Mouse (Mus musculus) MEL (cell line): ENCODE measurements around the gene Zpld1. TPM values are rescaled to one million over a fixed set of nuclear protein-coding genes. Genes with fewer than 3 reads are reported as not detected.

ENCODE experiments used
- DNase-seq: peaks from one replicate; pipeline ENCODE4 v3.0.0; 2011; ENCODE audit warnings: low read depth, low spot score
- H3K27ac ChIP-seq: 2 replicates; pipeline ENCODE4 v1.5.1; 2012; ENCODE audit warnings: low read depth, mild to moderate bottlenecking, control low read depth, low read length, moderate library complexity; ENCODE audit not compliant: control insufficient read depth
- H3K27me3 ChIP-seq, 2 experiments: fragments of 150-350 bp in 1 of 2; sonication (generic) in 1 of 2; 2 replicates each; pipeline ENCODE4 v1.6.1; 2012; ENCODE audit warnings: low read length in 2 of 2, mild to moderate bottlenecking in 2 of 2, improper control_type of control experiment in 1 of 2, moderate library complexity in 1 of 2; ENCODE audit not compliant: insufficient read depth in 2 of 2, control insufficient read depth in 1 of 2
- H3K36me3 ChIP-seq, 2 experiments: 2 replicates each; pipeline ENCODE4 v1.6.1; 2012 to 2014; ENCODE audit warnings: low read length in 2 of 2, improper control_type of control experiment in 1 of 2, inconsistent platforms in 1 of 2, mild to moderate bottlenecking in 1 of 2; ENCODE audit not compliant: insufficient read depth in 2 of 2, control insufficient read depth in 1 of 2
- H3K4me1 ChIP-seq, 2 experiments: fragments of 150-350 bp in 1 of 2; sonication (generic) in 1 of 2; 2 replicates each; pipeline ENCODE4 v1.6.1; 2012; ENCODE audit warnings: low read length in 2 of 2, improper control_type of control experiment in 1 of 2, mild to moderate bottlenecking in 1 of 2; ENCODE audit not compliant: insufficient read depth in 2 of 2, control insufficient read depth in 1 of 2
- H3K4me3 ChIP-seq, 2 experiments: fragments of 150-350 bp in 1 of 2; sonication (generic) in 1 of 2; 2 replicates each; pipeline ENCODE4 v1.5.1; 2012; ENCODE audit warnings: low read depth in 2 of 2, low read length in 2 of 2, mild to moderate bottlenecking in 2 of 2, moderate library complexity in 2 of 2, control low read depth in 1 of 2, improper control_type of control experiment in 1 of 2; ENCODE audit not compliant: control insufficient read depth in 1 of 2, insufficient read depth in 1 of 2
- H3K79me2 ChIP-seq: 2 replicates; pipeline ENCODE4 v1.6.1; 2012; ENCODE audit warnings: mild to moderate bottlenecking, low read length, moderate library complexity; ENCODE audit not compliant: control insufficient read depth, poor library complexity, insufficient read depth
- H3K9ac ChIP-seq: 2 replicates; pipeline ENCODE4 v1.6.1; 2012; ENCODE audit warnings: low read depth, mild to moderate bottlenecking, control low read depth, low read length, moderate library complexity; ENCODE audit not compliant: control insufficient read depth, poor library complexity, severe bottlenecking
- H3K9me3 ChIP-seq: fragments of 150-350 bp; sonication (generic); replicated peaks from 2 replicates; pipeline ENCODE4 v1.6.1; 2012; ENCODE audit warnings: mild to moderate bottlenecking, low read length, improper control_type of control experiment, moderate library complexity; ENCODE audit not compliant: insufficient read depth
- BHLHE40 ChIP-seq: IDR thresholded peaks from 2 replicates; pipeline ENCODE4 v1.6.1; 2012; ENCODE audit warnings: low read depth, mild to moderate bottlenecking, inconsistent platforms, low read length, improper control_type of control experiment, borderline replicate concordance
- E2F4 ChIP-seq: IDR thresholded peaks from 2 replicates; pipeline ENCODE4 v1.6.1; 2011; ENCODE audit warnings: low read depth, low read length, improper control_type of control experiment, borderline replicate concordance
- ELF1 ChIP-seq: IDR thresholded peaks from 2 replicates; pipeline ENCODE4 v1.6.1; 2014; ENCODE audit warnings: low read depth, mild to moderate bottlenecking, inconsistent platforms, low read length, improper control_type of control experiment, moderate library complexity
- GABPA ChIP-seq: IDR thresholded peaks from 2 replicates; pipeline ENCODE4 v1.6.1; 2012; ENCODE audit warnings: low read depth, mild to moderate bottlenecking, inconsistent platforms, low read length, improper control_type of control experiment, moderate library complexity
- HCFC1 ChIP-seq: IDR thresholded peaks from 2 replicates; pipeline ENCODE4 v1.6.1; 2012; ENCODE audit warnings: low read depth, mild to moderate bottlenecking, inconsistent platforms, low read length, improper control_type of control experiment, moderate library complexity
- MAFK ChIP-seq: IDR thresholded peaks from 2 replicates; pipeline ENCODE4 v1.6.1; 2011; ENCODE audit warnings: low read depth, mild to moderate bottlenecking, low read length, improper control_type of control experiment, borderline replicate concordance
- MAX ChIP-seq: IDR thresholded peaks from 2 replicates; pipeline ENCODE4 v1.6.1; 2011; ENCODE audit warnings: low read length, improper control_type of control experiment
- MYB ChIP-seq: IDR thresholded peaks from 2 replicates; pipeline ENCODE4 v1.6.1; 2011; ENCODE audit warnings: mild to moderate bottlenecking, low read depth, low read length, improper control_type of control experiment
- MYC ChIP-seq: IDR thresholded peaks from 2 replicates; pipeline ENCODE4 v1.6.1; 2011; ENCODE audit warnings: low read depth, mild to moderate bottlenecking, low read length, improper control_type of control experiment, moderate library complexity
- NELFE ChIP-seq: IDR thresholded peaks from 2 replicates; pipeline ENCODE4 v1.6.1; 2011; ENCODE audit warnings: low read depth, low read length, improper control_type of control experiment
- NRF1 ChIP-seq: IDR thresholded peaks from 2 replicates; pipeline ENCODE4 v1.6.1; 2014; ENCODE audit warnings: low read depth, mild to moderate bottlenecking, inconsistent platforms, low read length, improper control_type of control experiment, moderate library complexity; ENCODE audit not compliant: poor library complexity, insufficient read depth, severe bottlenecking
- POLR2AphosphoS2 ChIP-seq: IDR thresholded peaks from 2 replicates; pipeline ENCODE4 v1.6.1; 2011; ENCODE audit warnings: low read length, improper control_type of control experiment
- POLR2AphosphoS5 ChIP-seq: IDR thresholded peaks from 2 replicates; pipeline ENCODE4 v1.6.1; 2012; ENCODE audit warnings: low read depth, borderline replicate concordance, mild to moderate bottlenecking, inconsistent platforms, low read length, moderate library complexity, mixed read lengths
- SMC3 ChIP-seq: IDR thresholded peaks from 2 replicates; pipeline ENCODE4 v1.6.1; 2011; ENCODE audit warnings: low read depth, low read length, improper control_type of control experiment
- TAL1 ChIP-seq: IDR thresholded peaks from 2 replicates; pipeline ENCODE4 v1.6.1; 2012; ENCODE audit warnings: mild to moderate bottlenecking, inconsistent platforms, low read length, moderate library complexity, mixed read lengths
- TBP ChIP-seq: IDR thresholded peaks from 2 replicates; pipeline ENCODE4 v1.8.0; 2011; ENCODE audit warnings: low read depth, low read length, improper control_type of control experiment
- UBTF ChIP-seq: IDR thresholded peaks from 2 replicates; pipeline ENCODE4 v1.6.1; 2012; ENCODE audit warnings: low read depth, mild to moderate bottlenecking, inconsistent platforms, low read length, improper control_type of control experiment, moderate library complexity, borderline replicate concordance; ENCODE audit not compliant: insufficient read depth
- USF2 ChIP-seq, 2 experiments: IDR thresholded peaks; 2 replicates each; pipeline ENCODE4 v1.6.1; 2011 to 2012; ENCODE audit warnings: improper control_type of control experiment in 2 of 2, low read length in 2 of 2, borderline replicate concordance in 1 of 2, inconsistent platforms in 1 of 2, low read depth in 1 of 2, mild to moderate bottlenecking in 1 of 2; ENCODE audit not compliant: insufficient read depth in 1 of 2
- ZMIZ1 ChIP-seq: IDR thresholded peaks from 2 replicates; pipeline ENCODE4 v1.6.1; 2012; ENCODE audit warnings: low read depth, mild to moderate bottlenecking, inconsistent platforms, low read length, improper control_type of control experiment, moderate library complexity
- polyA plus RNA-seq, 2 experiments: library from polyadenylated mRNA; stranded (reverse) in 1 of 2; unstranded in 1 of 2; fragments of >175 nt in 1 of 2; fragments of >200 nt in 1 of 2; gene quantifications; 2 replicates each; pipeline versions ENCODE4 v1.2.1 to v1.2.4; 2012; ENCODE audit warnings: low replicate concordance in 2 of 2, low read depth in 1 of 2; ENCODE audit not compliant: insufficient read length in 2 of 2, insufficient read depth in 1 of 2, missing spikeins in 1 of 2
- total RNA-seq: library from RNA; depleted of rRNA; stranded (reverse); fragments of 300-350 nt; gene quantifications from 2 replicates; pipeline ENCODE4 v1.2.3, GENCODE M21; 2012

Zpld1 gene
- total and polyA plus RNA-seq, 3 experiments = not detected

DNA sequence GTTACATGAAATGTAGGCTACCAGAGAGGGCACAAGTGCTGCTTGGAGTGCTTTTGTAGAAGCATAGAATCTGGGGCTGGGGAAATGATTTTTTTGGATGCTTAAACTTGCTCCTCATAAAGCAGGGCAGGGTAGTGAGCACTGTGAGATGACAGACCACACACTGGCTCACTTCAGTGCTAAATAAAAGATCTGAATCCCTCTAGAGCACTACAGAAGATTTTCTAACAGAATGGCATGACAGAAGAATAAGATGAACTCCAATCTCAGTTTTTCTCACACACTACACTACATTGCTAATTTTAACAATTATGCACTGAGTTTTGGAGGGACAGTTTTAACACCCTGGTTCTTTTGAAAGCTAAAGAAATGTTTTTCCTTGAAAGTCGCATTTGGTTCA lies 93.8 kb downstream of the Zpld1 start:
- H3K27ac ChIP-seq = no peak overlapping the region
- peaks cover 2 to 4% of the 10 kb centered on the region in 2 experiments; a peak in 3 of 4 replicates for H3K27me3 ChIP-seq
- peaks cover 0 to 2% of the 10 kb centered on the region in 2 experiments; a peak in 1 of 4 replicates for H3K36me3 ChIP-seq
- no peaks in the 10 kb centered on the region for H3K4me1 ChIP-seq
- H3K4me3 ChIP-seq = no peak overlapping the region
- TF ChIP-seq MAX = no peak
- no peak for TF ChIP-seq HCFC1
- TF ChIP-seq POLR2AphosphoS2 = no peak
- no peak for TF ChIP-seq ZMIZ1
- no peak for TF ChIP-seq ELF1
- no peak for TF ChIP-seq TBP
- TF ChIP-seq BHLHE40 = no peak
- TF ChIP-seq NELFE = no peak
- no peak for TF ChIP-seq USF2 (IDR thresholded peaks at IDR 0.05; ENCODE audit: borderline replicate concordance in 1 of 2, insufficient read depth in 1 of 2, low read depth in 1 of 2, low read length in 2 of 2)
- TF ChIP-seq MYC = no peak
- no peak for TF ChIP-seq MYB
- no peak for TF ChIP-seq MAFK
- TF ChIP-seq SMC3 = no peak
- no peak for TF ChIP-seq TAL1
- TF ChIP-seq NRF1 = no peak
- no peak for TF ChIP-seq GABPA
- TF ChIP-seq POLR2AphosphoS5 = no peak
- no peak for TF ChIP-seq E2F4
- TF ChIP-seq, all 39 proteins: peak for 0
- no peaks in the 10 kb centered on the region for H3K9me3 ChIP-seq
- H3K79me2 ChIP-seq = no peaks in the 10 kb centered on the region
- DNase-seq = no peak
- no peak overlapping the region for H3K9ac ChIP-seq

DNA sequence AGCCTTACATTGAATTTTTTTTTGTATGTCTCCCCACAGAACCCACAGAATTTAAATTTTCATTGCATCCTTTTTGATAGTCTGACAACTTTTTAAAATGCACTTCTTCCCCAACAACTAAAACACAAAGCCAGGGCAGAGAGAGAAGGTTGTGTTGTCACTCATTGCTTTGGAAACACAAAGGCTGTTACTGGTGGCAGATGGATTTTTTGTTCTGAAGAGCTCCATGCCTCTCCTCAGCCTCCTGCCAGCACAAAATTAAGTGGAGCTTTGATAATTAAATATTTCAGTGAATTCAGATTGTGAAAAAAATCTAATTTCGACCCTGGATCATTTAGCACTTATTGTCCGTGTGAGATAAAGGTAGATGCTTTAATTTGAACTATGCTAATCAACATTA lies 107.4 kb downstream of the Zpld1 start:
- no peaks in the 10 kb centered on the region for H3K4me1 ChIP-seq
- H3K27me3 ChIP-seq = no peaks in the 10 kb centered on the region
- no peak overlapping the region for H3K9ac ChIP-seq
- H3K4me3 ChIP-seq = no peak overlapping the region
- H3K36me3 ChIP-seq = no peaks in the 10 kb centered on the region
- no peak overlapping the region for H3K27ac ChIP-seq
- no peak for DNase-seq
- no peaks in the 10 kb centered on the region for H3K9me3 ChIP-seq
- TF ChIP-seq UBTF = no peak
- TF ChIP-seq, all 39 proteins: peak for 0
- no peaks in the 10 kb centered on the region for H3K79me2 ChIP-seq
